Mouse (Mus musculus): ENCODE measurements around the gene Fam107b. TPM values are rescaled to one million over a fixed set of nuclear protein-coding genes. Genes with fewer than 3 reads are reported as not detected.

The Fam107b gene
- polyA plus RNA-seq, 1 experiment from 2014 or later = 37.8 TPM

DNA sequence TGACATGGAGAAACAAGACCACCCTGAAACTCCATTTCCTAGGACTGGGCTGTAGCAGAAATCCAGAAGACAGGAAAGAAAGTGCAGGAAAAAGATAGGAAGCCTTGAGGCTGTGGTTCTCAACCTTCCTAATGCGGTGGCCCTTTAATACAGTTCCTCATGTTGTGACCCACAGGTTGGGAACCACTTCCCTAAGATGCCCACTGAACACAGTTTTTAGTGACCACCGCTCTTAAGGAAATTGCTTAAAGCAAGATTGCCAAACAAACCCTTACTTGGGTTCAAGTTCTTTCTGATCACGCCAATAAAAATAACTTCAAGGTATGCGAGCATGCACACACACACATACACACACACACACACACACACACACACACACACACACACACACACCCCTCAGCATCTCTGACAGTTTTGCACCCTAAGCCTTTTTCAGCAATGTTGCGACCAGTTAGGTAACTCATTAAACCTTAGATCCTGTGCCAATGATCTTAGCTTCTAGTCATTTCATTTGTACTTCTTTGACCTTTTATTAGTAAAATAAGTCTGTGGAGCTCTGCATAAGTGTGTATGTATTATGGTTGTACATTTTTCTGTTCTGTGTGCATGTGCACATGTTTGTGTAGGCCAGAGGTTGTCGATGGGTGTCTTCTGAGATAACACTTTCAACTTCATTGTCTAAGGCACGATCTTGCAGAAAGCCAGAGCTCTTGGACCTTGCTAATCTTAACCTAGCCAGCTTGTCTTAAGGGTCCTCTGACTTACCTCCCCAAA, 53.1 kb downstream of the Fam107b start:
- DNase-seq (ENCODE audit: low spot score) = no peak
- WGBS = 82% methylated on average over 7 of the region's 7 CpGs
- H3K4me1 ChIP-seq = no peaks in the 10 kb centered on the region
- no peak overlapping the region for H3K4me3 ChIP-seq
- no peaks in the 10 kb centered on the region for H3K9me3 ChIP-seq
- H3K27ac ChIP-seq = no peak overlapping the region
- H3K36me3 ChIP-seq = no peaks in the 10 kb centered on the region
- H3K27me3 ChIP-seq (ENCODE audit: insufficient read depth, poor library complexity, severe bottlenecking) = no peaks in the 10 kb centered on the region

DNA sequence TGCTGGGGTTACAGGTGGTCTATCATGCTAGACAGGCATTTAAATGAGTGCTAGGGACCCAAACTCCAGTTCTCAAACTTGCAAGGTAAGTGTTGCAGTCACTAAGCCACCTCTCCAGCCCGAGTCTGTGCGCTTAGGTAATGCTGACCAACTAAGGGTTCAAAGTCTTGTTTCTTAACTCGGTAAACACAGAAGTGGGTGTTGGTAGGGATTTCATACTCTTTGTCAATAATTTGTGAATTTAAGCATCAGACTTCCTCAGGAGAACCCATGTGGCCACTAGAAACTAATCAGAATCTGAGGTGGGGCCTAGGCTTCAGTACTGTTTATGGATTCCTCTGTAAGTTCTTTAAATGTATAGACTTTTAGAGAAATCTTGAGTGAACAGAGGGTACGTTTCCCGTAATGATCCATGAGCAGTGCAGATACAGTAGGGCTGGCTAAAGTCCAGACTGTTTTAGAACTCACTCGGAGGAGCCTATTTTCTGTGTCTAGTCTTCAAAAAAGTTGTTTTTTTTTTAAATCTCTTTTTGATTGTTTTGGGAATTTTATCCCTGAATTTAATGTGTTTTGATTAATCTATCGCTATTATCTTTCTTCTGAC, 53.8 kb downstream of the Fam107b start:
- H3K4me3 ChIP-seq = no peak overlapping the region
- no peak overlapping the region for H3K27ac ChIP-seq
- no peaks in the 10 kb centered on the region for H3K4me1 ChIP-seq
- no peak for DNase-seq (ENCODE audit: low spot score)
- no peaks in the 10 kb centered on the region for H3K36me3 ChIP-seq
- no peaks in the 10 kb centered on the region for H3K9me3 ChIP-seq
- H3K27me3 ChIP-seq (ENCODE audit: insufficient read depth, poor library complexity, severe bottlenecking) = no peaks in the 10 kb centered on the region
- WGBS = 87% methylated on average over 7 of the region's 7 CpGs

DNA sequence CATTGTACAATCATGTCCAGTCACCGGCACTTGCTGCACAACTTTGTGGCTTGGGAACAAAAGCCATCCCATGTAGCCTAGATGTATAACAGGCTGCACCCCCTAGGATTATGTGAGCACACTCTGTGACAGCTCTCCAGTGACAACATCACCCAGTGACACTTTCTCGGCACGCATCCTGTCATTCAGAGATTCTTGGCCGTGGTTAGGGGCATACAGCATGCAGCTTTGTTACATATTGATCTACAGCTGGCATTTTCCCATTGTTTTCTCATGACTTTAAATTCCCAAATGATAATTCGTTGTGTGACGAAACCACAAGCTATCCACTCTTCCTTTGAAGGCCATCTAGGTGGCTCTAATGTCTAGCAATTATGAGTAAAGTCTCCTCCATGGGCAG, 58.8 kb downstream of the Fam107b start:
- no peaks in the 10 kb centered on the region for H3K27me3 ChIP-seq (ENCODE audit: insufficient read depth, poor library complexity, severe bottlenecking)

DNA sequence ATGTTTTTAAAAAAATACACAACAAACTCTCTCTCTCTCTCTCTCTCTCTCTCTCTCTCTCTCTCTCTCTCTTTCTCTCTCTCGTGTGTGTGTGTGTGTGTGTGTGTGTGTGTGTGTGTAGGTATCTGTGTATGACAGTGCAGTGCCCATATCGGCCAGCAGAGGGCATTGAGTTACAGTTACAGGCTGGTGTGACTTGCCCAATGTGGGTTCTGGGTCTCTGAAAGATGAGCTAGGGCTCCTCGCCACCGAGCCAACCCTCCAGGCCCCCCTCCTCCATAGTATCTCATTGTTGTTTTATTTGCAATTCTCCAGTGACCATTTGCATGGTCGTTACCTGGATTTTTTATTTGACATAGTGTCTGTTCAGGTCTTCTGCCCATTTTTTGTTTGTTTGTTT, 59.5 kb downstream of the Fam107b start:
- WGBS = 86% methylated on average over 5 of the region's 5 CpGs
- no peak for DNase-seq (ENCODE audit: low spot score)

More for the DNA sequence above, 58.8 kb downstream of the Fam107b start:
- DNase-seq (ENCODE audit: low spot score) = no peak
- Histone ChIP-seq H3K4me3 (no peak overlapping the region), H3K27ac (no peak overlapping the region), H3K36me3 (no peaks in the 10 kb centered on the region), H3K9me3 (peaks cover 2% of the 10 kb centered on the region; the same call in 1 of the 2 replicates), H3K4me1 (no peaks in the 10 kb centered on the region)
- 84% methylated on average over 6 of the region's 6 CpGs for WGBS

DNA sequence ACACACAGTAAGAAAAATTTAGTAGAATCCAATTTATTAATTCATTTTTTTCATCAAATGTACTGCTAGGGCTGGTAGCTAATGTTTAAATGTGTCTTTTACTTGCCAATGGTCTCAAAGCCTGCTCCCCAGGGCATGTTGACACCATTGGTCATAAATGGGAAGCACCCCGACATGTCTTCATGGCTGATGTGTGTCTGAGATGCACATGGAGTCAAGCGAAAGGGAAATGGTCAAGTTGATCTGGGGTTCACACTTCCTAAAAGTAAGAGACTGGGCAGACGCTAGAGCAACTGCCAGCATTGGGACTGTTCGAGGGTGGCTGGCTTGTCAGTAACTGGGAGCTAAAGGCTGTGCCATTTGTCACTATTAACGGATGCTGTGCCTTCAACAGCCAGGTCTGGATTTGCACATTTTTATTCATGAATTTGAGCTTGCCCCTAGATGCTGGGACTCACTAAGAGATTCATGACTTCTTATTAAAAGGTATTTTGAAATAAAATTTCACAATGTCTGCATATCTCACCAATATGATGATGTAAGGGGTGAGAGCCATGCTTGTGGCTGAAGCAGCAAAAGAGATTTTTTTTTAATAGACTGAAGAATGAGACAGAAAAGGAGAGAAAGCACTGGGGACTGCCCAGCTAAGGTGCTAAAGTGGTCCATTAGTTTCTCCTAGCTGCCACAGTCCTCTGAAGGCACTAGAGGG, 60.6 kb downstream of the Fam107b start:
- Histone ChIP-seq H3K9me3 (peaks cover 2% of the 10 kb centered on the region; the same call in 1 of the 2 replicates), H3K4me1 (no peaks in the 10 kb centered on the region), H3K36me3 (no peaks in the 10 kb centered on the region), H3K4me3 (no peak overlapping the region), H3K27me3 (ENCODE audit: insufficient read depth, poor library complexity, severe bottlenecking) (no peaks in the 10 kb centered on the region), H3K27ac (no peak overlapping the region)
- no peak for DNase-seq (ENCODE audit: low spot score)
- WGBS = 78% methylated on average over 5 of the region's 5 CpGs

More for the DNA sequence above, 59.5 kb downstream of the Fam107b start:
- no peaks in the 10 kb centered on the region for H3K27me3 ChIP-seq (ENCODE audit: insufficient read depth, poor library complexity, severe bottlenecking)
- no peak overlapping the region for H3K4me3 ChIP-seq
- no peak overlapping the region for H3K27ac ChIP-seq
- peaks cover 2% of the 10 kb centered on the region; the same call in 1 of the 2 replicates for H3K9me3 ChIP-seq
- H3K4me1 ChIP-seq = no peaks in the 10 kb centered on the region
- H3K36me3 ChIP-seq = no peaks in the 10 kb centered on the region

DNA sequence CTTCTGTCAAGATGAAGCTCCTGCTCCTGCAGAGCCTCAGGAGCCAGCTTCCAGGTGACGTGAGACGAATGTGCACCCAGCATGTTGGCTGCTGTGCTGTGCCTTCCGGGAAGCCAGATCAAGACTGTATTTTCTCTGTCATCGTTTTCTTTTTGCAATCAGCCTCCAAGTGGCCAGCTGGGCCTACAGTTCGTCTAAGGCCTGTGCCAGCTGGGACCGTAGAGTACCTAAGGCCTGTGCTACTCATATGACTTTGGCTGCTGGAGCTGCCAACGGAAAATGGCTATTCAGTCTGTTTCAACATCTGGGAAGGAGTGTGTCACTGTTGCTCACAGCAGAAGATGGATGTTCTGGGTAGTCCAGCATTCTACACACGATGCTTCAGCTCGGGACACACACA, 62.8 kb downstream of the Fam107b start:
- H3K27ac ChIP-seq = no peak overlapping the region
- H3K36me3 ChIP-seq = no peaks in the 10 kb centered on the region
- no peak overlapping the region for H3K4me3 ChIP-seq
- H3K4me1 ChIP-seq = no peaks in the 10 kb centered on the region
- WGBS = 78% methylated on average over 8 of the region's 9 CpGs
- DNase-seq (ENCODE audit: low spot score) = no peak
- peaks cover 2% of the 10 kb centered on the region; the same call in 1 of the 2 replicates for H3K9me3 ChIP-seq
- no peaks in the 10 kb centered on the region for H3K27me3 ChIP-seq (ENCODE audit: insufficient read depth, poor library complexity, severe bottlenecking)

DNA sequence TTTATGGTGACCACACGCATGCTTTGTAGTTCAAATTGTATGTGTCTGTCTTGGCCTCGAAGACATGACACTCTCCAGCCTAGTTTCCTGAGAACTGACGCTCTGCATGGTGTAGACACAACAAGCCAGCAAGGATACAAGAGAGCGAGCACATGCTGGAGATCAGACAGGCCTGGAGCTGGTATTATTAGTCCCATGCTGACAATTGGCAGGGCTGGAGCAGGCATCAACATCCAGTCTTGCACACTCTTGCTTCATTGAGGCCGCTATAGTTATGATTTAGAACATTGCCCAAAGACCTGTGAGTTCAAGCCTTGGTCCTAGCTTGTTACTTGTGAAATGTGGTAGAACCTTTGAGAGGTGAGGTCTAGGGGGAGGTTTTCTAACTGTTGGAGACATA, 66.5 kb downstream of the Fam107b start:
- Histone ChIP-seq H3K4me1 (no peaks in the 10 kb centered on the region), H3K4me3 (no peak overlapping the region), H3K27ac (no peak overlapping the region), H3K9me3 (no peaks in the 10 kb centered on the region), H3K36me3 (no peaks in the 10 kb centered on the region), H3K27me3 (ENCODE audit: insufficient read depth, poor library complexity, severe bottlenecking) (no peaks in the 10 kb centered on the region)
- 82% methylated on average over 5 of the region's 5 CpGs for WGBS
- DNase-seq (ENCODE audit: low spot score) = no peak

DNA sequence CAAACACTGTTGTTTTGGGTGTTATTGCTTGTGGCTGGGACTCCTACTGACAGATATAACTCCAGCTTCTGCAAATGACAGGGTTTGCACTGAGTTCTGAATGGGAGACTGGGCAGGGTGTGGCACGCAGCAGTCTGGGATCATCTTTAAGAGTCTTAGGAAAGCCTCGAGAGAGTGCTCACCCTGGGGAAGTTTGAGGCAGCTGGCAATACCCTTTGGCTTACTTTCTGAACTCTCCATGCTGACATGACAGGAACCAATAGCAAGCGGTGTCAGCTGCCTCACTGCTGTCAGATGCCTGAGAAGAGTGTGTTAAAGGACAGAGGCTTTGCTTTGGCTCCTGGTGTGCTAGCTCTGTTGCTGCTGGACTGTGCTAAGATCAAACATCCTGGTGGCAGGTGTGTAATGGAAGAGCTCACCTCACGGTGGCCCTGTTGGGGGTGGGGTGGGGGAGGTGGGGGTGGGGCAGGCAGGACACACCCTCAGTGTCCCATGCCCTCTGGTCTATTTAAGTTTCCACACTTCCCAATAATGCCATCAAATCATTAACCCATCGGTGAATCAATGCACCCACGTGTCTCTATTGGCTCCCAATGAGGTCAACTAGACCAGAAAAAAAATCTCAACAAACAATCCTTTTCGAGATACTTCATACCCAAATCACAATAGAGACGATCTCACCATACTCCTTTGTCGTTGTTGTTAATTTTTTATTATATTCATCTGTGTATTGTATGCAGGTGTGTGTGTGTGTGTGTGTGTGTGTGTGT, 70.9 kb downstream of the Fam107b start:
- H3K9me3 ChIP-seq = no peaks in the 10 kb centered on the region
- DNase-seq (ENCODE audit: low spot score) = no peak
- WGBS = 73% methylated on average over 9 of the region's 9 CpGs
- no peak overlapping the region for H3K4me3 ChIP-seq
- H3K27ac ChIP-seq = no peak overlapping the region
- H3K4me1 ChIP-seq = no peaks in the 10 kb centered on the region
- H3K27me3 ChIP-seq (ENCODE audit: insufficient read depth, poor library complexity, severe bottlenecking) = no peaks in the 10 kb centered on the region
- no peaks in the 10 kb centered on the region for H3K36me3 ChIP-seq

DNA sequence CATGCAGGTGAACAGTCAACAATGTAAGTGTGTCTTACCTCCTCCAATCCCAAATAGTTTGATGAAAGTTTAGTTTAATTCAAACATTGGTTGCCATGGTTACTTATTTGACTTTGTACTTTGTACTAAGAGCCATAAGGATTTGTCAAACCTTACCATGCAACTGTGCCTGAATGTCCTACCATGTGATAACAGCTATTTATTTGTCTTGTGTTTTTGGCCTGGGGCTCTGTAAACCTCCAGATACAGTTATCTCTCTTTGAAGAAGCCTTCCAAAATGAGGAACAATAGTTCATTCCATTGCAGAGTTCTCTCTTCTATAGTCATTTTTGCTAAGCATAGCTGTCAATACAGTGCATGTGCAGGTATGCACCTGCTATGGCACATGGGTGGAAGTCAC, 72.7 kb downstream of the Fam107b start:
- DNase-seq (ENCODE audit: low spot score) = no peak
- Histone ChIP-seq H3K36me3 (no peaks in the 10 kb centered on the region), H3K27ac (no peak overlapping the region), H3K27me3 (ENCODE audit: insufficient read depth, poor library complexity, severe bottlenecking) (no peaks in the 10 kb centered on the region), H3K4me3 (no peak overlapping the region), H3K4me1 (no peaks in the 10 kb centered on the region), H3K9me3 (no peaks in the 10 kb centered on the region)

DNA sequence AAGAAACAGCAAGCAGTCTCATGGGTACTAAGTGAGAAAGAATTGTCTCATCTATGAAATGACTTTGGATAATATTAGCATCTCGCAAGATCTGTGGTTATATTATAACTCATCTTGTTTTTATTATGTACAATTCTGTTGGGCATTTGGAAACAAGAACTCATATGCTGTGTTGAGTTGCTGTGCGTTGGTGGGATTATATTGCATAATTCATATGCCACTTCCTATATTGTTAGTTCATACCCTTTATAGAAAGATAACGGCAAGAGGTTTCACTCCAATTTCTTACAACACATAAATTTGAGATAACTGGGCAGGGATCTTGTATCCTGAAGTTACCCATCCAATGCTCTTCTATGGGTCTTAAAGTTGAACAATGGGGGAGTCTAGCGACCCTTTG, 75.5 kb downstream of the Fam107b start:
- Histone ChIP-seq H3K36me3 (no peaks in the 10 kb centered on the region), H3K4me1 (no peaks in the 10 kb centered on the region), H3K27me3 (ENCODE audit: insufficient read depth, poor library complexity, severe bottlenecking) (no peaks in the 10 kb centered on the region), H3K4me3 (no peak overlapping the region), H3K9me3 (no peaks in the 10 kb centered on the region), H3K27ac (no peak overlapping the region)
- WGBS = 91% methylated on average over 4 of the region's 4 CpGs
- DNase-seq (ENCODE audit: low spot score) = no peak

DNA sequence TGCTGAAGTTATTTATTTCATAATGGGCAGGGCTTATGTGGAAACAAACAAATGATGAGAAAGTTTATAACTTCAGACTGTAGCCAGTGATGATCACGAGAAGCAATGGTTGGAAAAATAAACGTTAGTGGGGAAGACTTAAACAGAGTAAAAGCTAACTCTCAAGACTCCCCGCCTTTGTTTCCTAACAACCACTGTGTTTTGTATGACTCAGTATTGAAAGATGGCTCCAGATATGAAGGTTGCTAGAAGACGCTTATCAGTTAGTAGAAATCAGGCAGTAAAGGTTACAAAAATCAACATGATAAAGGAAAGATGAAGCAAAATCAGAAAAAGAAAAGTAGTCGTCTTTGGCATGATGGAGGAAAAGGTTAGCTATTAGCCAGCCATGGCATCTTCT, 78.9 kb downstream of the Fam107b start:
- no peak for DNase-seq (ENCODE audit: low spot score)
- no peak overlapping the region for H3K4me3 ChIP-seq
- no peaks in the 10 kb centered on the region for H3K9me3 ChIP-seq
- no peaks in the 10 kb centered on the region for H3K27me3 ChIP-seq (ENCODE audit: insufficient read depth, poor library complexity, severe bottlenecking)
- H3K4me1 ChIP-seq = no peaks in the 10 kb centered on the region
- no peak overlapping the region for H3K27ac ChIP-seq
- WGBS = 66% methylated on average over 5 of the region's 5 CpGs
- H3K36me3 ChIP-seq = no peaks in the 10 kb centered on the region

DNA sequence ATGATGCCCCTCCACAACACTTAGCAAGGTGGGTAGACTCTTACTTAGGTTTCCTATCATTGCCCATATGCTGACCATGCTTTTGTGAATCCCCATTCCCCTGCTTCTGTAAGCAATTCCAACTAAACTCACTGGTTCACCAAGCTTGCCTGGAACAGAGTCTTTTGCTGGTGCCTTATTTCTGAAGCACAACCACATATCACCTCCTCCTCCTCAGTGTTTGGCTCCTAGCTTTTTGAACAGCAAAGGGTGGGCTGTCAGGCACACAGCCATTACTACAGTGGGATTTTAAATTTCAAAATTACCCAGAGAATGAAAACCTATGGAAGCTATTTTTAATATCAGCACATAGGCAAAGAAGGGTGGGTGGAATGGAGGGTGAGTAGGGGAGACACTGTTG, 84.3 kb downstream of the Fam107b start:
- Histone ChIP-seq H3K27me3 (ENCODE audit: insufficient read depth, poor library complexity, severe bottlenecking) (no peaks in the 10 kb centered on the region), H3K9me3 (no peaks in the 10 kb centered on the region), H3K27ac (no peak overlapping the region), H3K36me3 (no peaks in the 10 kb centered on the region), H3K4me3 (no peak overlapping the region), H3K4me1 (peaks cover 17% of the 10 kb centered on the region)
- DNase-seq (ENCODE audit: low spot score) = no peak

DNA sequence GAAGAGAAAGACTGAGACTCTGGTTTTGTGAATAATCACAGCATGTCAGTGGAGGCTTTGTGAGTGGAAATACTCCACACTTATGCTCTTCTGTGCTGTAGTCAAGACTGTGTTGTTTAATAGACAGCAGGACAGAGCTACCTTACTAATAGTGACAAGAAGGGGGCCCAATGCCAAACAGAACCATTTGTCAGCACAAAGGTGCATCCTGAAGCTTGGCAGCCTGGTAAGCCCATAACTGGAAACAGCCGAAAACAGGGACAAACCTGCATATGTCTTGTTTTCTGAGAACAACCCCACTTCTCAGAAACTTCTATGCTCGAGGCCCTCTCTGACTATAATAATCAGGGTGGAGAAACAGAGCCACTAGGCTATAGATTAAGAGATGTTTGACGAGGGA, 85.8 kb downstream of the Fam107b start:
- WGBS = 69% methylated on average over 3 of the region's 3 CpGs
- Histone ChIP-seq H3K27ac (no peak overlapping the region), H3K36me3 (no peaks in the 10 kb centered on the region), H3K27me3 (ENCODE audit: insufficient read depth, poor library complexity, severe bottlenecking) (no peaks in the 10 kb centered on the region), H3K9me3 (no peaks in the 10 kb centered on the region), H3K4me3 (no peak overlapping the region), H3K4me1 (peaks cover 17% of the 10 kb centered on the region)
- DNase-seq (ENCODE audit: low spot score) = no peak

All from heart, embryonic 10.5 days (tissue).